Mouse (Mus musculus) thymus, adult 2 months (tissue): Measurements from ENCODE around the gene Cep295nl. TPM values are rescaled to one million over a fixed set of nuclear protein-coding genes. Genes with fewer than 3 reads are reported as not detected.

Source experiments
- DNase-seq: peaks from one replicate; pipeline ENCODE4 v3.0.0; 2021
- H3K27ac ChIP-seq: fragments of 200-500 bp; 2 replicates; pipeline ENCODE4 v1.5.1; 2012; ENCODE audit warnings: low read length, control low read depth; ENCODE audit not compliant: control insufficient read depth, insufficient read depth
- H3K27me3 ChIP-seq: fragments of 200-500 bp; 2 replicates; pipeline ENCODE4 v1.6.1; 2012; ENCODE audit warnings: mild to moderate bottlenecking, low read length, moderate library complexity, mixed read lengths; ENCODE audit not compliant: control insufficient read depth, insufficient read depth
- H3K36me3 ChIP-seq: fragments of 200-500 bp; 2 replicates; pipeline ENCODE4 v1.6.1; 2012; ENCODE audit warnings: mild to moderate bottlenecking, low read length, moderate library complexity; ENCODE audit not compliant: control insufficient read depth, insufficient read depth
- H3K4me1 ChIP-seq: fragments of 200-500 bp; replicated peaks from 2 replicates; pipeline ENCODE4 v1.6.1; 2012; ENCODE audit warnings: low read length; ENCODE audit not compliant: control insufficient read depth, insufficient read depth
- H3K4me3 ChIP-seq: fragments of 200-500 bp; 2 replicates; pipeline ENCODE4 v1.5.1; 2012; ENCODE audit warnings: mild to moderate bottlenecking, low read length, control low read depth, moderate library complexity; ENCODE audit not compliant: control insufficient read depth, insufficient read depth
- CTCF ChIP-seq: fragments of 200-500 bp; IDR thresholded peaks from 2 replicates; pipeline ENCODE4 v1.5.1; 2012; ENCODE audit warnings: mild to moderate bottlenecking, control low read depth, low read length, moderate library complexity, borderline replicate concordance; ENCODE audit not compliant: control insufficient read depth, poor library complexity, insufficient read depth; ENCODE audit errors: extremely low read depth
- POLR2A ChIP-seq: fragments of 200-500 bp; IDR thresholded peaks from 2 replicates; pipeline ENCODE4 v1.6.1; 2012; ENCODE audit warnings: mild to moderate bottlenecking, low read length, control low read depth, moderate library complexity; ENCODE audit not compliant: control insufficient read depth, poor library complexity, insufficient read depth; ENCODE audit errors: extremely low read depth
- WGBS: fragments of 180-500 bp; shearing (Covaris S2); methylation state at CpG from one replicate; pipeline ENCODE4 v1.1.7; 2018; 5-methylcytosine and 5-hydroxymethylcytosine counted together
- polyA plus RNA-seq: library from polyadenylated mRNA; depleted of rRNA; stranded (reverse); fragments of >200 nt; gene quantifications from 2 replicates; pipeline ENCODE4 v1.2.3, GENCODE M21; 2012

Cep295nl gene
- polyA plus RNA-seq, 1 experiment: 0.26 TPM

- Histone ChIP-seq H3K36me3 (no peaks in the 10 kb centered on the region), H3K4me1 (no peaks in the 10 kb centered on the region), H3K4me3 (no peak overlapping the region), H3K27ac (no peak overlapping the region), H3K27me3 (no peaks in the 10 kb centered on the region)
- DNase-seq: no peak
- TF ChIP-seq POLR2A (no peak), CTCF (no peak)
Observed at GRCm38 (mm10) chr11:118375006-118375405, 32.7 kb upstream of the Cep295nl start.

DNA sequence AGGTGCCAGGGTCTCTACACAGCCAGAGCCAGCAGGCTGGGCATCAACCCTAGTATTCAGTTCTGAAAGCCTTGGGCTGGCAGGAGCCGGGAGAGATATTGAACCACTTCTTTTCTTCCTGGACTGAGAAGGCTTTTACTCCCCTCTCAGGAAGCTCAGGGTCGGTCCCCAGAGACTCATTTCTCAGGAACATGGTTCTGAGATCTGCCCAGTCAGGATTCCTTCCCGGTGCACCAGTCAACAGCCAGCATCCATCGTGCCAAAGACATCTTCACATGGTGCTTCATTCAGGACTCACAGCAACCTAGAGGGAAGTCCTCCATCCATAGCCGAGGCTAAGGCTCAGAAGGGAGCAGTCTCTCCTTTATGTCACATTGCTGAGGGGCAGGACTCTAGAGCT lies 32.2 kb upstream of the Cep295nl start:
- DNase-seq: no peak
- no peak overlapping the region for H3K4me3 ChIP-seq

DNA sequence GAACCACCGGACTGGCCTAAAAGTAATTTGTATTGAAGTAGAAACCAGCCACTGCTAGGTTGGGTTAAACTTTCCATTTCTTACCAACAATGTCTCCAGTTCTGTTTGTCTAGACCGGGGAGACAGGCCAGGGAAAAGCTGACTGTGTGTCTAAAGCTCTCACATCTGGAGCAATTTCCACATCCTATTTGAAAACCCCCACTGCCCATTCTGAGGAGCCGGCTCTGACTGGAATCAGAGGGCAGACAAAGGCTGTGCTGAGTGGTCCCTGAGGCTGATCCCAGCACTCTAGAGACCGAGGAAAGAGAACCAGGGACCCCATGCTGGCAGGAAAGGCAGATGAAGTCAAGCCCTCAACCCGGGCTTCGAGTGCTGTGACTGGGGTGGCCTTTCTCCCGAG lies 30.3 kb upstream of the Cep295nl start:
- Histone ChIP-seq H3K27me3 (no peaks in the 10 kb centered on the region), H3K27ac (no peak overlapping the region), H3K36me3 (no peaks in the 10 kb centered on the region), H3K4me1 (no peaks in the 10 kb centered on the region), H3K4me3 (no peak overlapping the region)
- no peak for DNase-seq
- WGBS: 93% methylated on average over 7 of the region's 7 CpGs
- TF ChIP-seq POLR2A: no peak
- no peak for TF ChIP-seq CTCF

More for the DNA sequence above, 32.2 kb upstream of the Cep295nl start:
- no peak for TF ChIP-seq POLR2A
- no peaks in the 10 kb centered on the region for H3K4me1 ChIP-seq
- H3K27ac ChIP-seq: no peak overlapping the region
- no peaks in the 10 kb centered on the region for H3K27me3 ChIP-seq
- WGBS: 85% methylated on average over 5 of the region's 5 CpGs
- no peaks in the 10 kb centered on the region for H3K36me3 ChIP-seq

DNA sequence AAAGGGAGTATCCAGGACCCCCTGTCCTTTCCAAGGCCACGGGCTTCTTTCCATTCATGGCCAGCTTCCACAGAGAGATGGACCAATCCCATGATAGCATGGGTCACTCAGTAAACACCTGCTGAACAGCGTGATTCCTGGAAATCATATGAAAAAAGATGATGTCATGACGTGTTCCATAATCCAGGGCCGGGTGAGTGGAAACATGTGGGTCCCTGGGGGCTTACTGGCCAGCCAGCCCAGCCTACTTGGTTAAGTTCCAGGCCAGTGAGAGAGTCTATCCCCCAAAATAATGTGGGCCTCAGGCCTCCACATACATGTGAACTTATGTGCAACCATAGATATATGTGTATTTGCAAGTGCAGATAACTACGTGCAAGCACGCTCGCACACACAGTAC lies 29.6 kb upstream of the Cep295nl start:
- Histone ChIP-seq H3K4me3 (no peak overlapping the region), H3K27me3 (no peaks in the 10 kb centered on the region), H3K27ac (no peak overlapping the region), H3K36me3 (no peaks in the 10 kb centered on the region), H3K4me1 (no peaks in the 10 kb centered on the region)
- TF ChIP-seq POLR2A (no peak), CTCF (no peak)
- 95% methylated on average over 7 of the region's 7 CpGs for WGBS
- no peak for DNase-seq

GRCm38 (mm10) chr11:118369657-118370056 lies 27.4 kb upstream of the Cep295nl start:
- no peaks in the 10 kb centered on the region for H3K4me1 ChIP-seq
- no peak overlapping the region for H3K27ac ChIP-seq
- H3K4me3 ChIP-seq: no peak overlapping the region
- 81% methylated on average over 8 of the region's 8 CpGs for WGBS
- no peaks in the 10 kb centered on the region for H3K27me3 ChIP-seq
- H3K36me3 ChIP-seq: no peaks in the 10 kb centered on the region
- TF ChIP-seq POLR2A (no peak), CTCF (no peak)
- DNase-seq: no peak

DNA sequence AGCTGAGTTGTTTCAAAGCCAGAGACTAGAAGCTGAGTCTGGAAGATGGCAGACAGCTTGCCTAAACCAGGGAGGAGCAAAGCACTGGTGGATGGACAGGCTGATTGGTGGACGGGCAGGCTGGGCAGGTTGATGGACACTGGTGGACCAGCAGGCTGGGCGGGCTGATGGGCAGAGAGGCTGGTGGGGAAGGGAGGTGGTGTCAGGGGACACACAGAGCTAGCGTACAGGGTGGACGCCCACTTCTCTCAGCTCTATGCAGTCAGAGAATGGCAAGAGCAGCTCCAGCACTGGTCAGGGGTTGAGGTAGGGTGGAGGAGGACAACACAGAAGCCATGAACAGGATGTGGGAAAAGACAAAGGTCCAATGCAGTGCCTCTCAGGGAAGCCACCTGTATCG lies 27.0 kb upstream of the Cep295nl start:
- no peaks in the 10 kb centered on the region for H3K36me3 ChIP-seq

GRCm38 (mm10) chr11:118368330-118368729 lies 26.0 kb upstream of the Cep295nl start:
- Histone ChIP-seq H3K36me3 (no peaks in the 10 kb centered on the region), H3K4me1 (no peaks in the 10 kb centered on the region), H3K4me3 (no peak overlapping the region), H3K27me3 (no peaks in the 10 kb centered on the region), H3K27ac (no peak overlapping the region)
- TF ChIP-seq POLR2A (no peak), CTCF (no peak)
- WGBS: 65% methylated on average over 3 of the region's 3 CpGs
- DNase-seq: peak; percentile 37

More for the DNA sequence above, 27.0 kb upstream of the Cep295nl start:
- no peak for TF ChIP-seq CTCF
- no peak for TF ChIP-seq POLR2A
- H3K27ac ChIP-seq: no peak overlapping the region
- WGBS: 83% methylated on average over 5 of the region's 5 CpGs
- no peak for DNase-seq
- no peaks in the 10 kb centered on the region for H3K4me1 ChIP-seq
- H3K27me3 ChIP-seq: no peaks in the 10 kb centered on the region
- no peak overlapping the region for H3K4me3 ChIP-seq
